Mouse (Mus musculus): ENCODE data around the gene Cdc42bpg.

The Cdc42bpg gene

DNA sequence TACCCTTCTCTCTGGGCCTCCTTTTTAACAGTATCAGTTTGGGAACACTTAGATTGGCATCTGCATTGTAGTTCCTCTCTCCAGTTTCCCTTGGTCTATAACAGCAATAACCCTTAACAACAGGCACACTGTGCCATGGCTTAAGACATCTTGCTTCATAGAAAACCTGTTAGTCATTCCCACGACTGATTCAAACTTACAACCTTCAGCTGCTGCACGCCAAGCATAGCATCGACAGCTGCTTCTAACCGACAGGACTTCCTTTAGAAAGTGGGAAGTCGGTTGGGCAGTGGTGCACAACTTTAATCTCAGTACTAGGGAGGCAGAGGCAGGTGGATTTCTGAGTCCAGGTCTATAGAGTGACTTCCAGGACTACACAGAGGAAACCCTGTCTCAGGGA is 24.9 kb downstream of the Cdc42bpg start:
- no peak for DNase-seq (ENCODE audit: low spot score)

DNA sequence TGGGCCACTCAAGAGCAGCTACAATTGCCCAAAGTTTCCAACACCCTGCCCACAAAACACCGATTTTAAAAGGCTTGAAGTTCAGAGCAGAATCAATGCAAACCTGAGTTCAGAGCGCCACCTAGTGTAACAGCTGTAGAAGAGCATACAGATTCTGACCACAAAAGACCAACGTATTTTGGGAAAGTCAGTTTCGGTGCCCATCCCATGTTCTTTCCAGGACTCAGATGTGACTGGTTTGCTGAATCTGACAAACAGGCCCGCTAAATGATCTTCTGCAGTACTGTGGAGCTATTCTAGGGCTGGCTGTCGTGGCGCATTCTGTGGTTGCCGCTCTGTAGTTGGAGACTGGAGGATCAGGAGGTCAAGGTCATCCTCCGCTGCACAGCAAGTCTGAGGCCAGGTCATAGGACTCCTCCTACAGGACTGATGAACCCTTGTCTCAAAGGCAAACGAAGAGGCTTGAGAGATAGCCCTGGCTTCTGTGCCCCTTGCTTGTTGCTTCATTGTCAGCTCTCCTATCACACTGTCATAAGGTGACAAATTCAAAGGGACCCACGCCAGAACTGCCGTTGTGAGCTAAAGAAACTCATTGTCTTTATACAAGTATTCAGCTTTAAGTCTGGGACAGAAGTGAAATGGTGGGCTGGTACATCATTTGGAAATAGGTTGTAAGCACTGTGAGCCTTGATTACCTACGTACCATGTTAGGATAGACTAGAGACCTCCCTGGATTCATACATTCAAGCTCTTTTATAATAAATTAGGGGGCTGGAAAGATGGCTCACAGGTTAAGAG is 25.7 kb downstream of the Cdc42bpg start:
- DNase-seq (ENCODE audit: low spot score): peak; percentile 64

DNA sequence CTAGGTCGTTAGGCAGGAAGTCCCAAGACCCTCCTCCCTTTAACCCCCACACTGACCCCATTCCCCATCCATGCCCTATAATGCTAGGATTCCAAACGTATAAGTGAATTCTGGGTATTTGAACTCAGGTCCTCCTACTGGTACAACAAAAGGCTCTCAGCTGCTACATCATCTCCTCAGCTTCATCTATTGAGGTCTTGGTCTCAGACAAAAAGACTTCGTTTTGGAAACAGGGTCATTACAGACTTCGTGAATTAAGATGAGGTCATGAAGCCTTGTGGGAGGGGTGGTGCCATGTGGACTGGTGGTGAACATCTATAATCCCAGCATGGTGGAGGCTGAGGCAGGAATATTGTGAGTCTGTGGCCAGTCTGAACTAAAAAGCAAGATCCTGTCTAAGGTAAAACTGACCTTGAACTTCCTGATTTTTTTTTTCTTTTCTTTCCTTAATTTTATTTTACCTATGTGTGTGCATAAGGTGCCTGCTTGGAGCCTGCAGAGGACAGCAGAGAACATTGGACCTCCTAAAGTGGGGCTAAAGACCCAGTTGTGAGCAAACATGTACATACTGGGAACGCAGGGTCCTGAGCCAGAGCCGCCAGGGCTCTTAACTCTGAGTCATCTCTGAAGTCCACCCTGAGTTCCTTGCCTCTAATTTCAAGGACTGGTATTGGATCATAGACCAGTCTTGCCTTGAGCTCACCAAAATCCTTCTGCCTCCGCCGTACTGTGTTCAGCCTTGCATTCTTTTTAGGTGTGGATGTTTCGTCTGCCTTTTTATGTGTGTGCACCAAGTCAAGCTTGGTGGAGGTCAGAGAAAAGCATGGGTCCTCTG is 27.7 kb downstream of the Cdc42bpg start:
- DNase-seq (ENCODE audit: low spot score): no peak

DNA sequence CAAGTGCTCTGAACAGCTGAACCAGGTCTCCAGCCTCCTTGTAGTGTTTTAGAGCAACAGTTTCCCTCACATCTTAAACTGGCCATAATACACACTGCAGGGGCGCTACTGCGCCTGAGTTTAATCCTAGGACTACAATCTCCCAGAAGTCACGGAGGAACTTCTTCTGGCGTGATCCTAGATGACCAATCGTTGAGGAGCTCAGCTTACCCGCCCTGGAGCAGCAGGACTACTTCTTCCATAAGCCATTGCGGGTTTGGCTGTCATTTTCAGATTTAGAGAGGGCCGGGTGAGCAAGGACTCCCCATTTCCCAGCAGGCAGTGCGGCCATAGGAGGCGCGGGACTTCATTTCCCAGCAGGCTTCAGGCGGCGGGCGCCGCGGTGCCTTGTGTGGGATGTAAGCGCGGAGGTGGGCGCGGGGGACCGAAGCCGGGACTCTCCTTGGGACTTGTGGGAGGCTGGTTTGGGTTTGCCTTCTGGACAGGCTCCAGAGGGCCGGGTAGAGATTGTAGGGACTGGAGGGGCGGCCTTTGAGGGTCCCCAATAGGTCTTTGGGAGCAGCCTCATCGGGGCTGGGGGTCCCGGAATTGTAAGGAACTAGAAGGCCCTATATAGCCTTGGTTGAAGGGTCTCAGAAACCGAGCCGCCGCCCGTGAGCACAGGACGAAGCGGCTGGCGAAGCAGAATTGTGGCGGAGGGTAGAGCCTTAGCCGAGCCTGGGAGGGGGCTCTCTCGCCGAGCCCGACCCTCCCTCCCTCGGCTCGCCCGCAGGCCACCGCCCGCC is 28.6 kb downstream of the Cdc42bpg start, which contains the start of gene Men1:
Gene Men1 (plus strand): TSS at position 307 of the 785 bp plus-strand sequence.
- peak; percentile 74 for DNase-seq (ENCODE audit: low spot score)

DNA sequence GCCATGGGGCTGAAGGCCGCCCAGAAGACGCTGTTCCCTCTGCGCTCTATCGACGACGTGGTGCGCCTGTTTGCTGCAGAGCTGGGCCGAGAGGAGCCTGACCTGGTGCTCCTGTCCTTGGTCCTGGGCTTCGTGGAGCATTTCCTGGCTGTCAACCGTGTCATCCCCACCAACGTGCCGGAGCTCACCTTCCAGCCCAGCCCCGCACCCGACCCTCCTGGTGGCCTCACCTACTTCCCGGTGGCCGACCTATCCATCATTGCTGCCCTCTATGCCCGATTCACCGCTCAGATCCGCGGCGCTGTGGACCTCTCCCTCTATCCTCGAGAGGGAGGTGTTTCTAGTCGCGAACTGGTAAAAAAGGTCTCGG is 29.2 kb downstream of the Cdc42bpg start:
- no peak for DNase-seq (ENCODE audit: low spot score)

DNA sequence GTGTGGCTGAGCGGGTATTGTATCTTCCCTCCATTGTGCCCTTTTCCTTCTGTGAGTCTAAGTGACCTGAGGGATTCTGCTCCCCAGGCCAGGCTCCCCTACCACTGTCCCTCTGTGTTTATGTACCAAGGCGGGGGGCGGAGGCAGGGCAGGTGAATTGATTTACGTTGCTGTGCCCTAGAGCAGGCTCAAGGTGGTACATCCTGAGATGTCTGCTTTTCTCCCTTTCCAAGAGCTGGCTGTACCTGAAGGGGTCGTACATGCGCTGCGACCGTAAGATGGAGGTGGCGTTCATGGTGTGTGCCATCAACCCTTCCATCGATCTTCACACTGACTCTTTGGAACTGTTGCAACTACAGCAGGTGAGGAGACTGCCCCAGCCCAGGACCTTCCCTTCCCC is 30.7 kb downstream of the Cdc42bpg start:
- no peak for DNase-seq (ENCODE audit: low spot score)

DNA sequence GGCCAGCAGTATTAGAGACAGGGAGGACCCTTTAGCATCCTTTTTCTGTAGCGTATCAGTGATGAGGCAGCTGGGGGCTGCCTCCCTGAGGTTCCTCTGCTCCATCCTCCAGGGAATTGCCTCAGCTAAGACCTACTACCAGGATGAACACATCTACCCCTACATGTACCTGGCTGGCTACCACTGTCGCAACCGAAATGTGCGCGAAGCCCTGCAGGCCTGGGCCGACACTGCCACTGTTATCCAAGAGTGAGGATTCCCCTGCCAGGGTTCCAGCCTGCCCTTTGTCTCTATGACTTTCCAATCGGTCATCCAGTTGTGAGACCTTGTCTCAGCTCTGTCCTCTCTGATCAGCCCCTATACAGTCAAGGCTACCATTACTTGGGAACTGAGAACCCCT is 31.9 kb downstream of the Cdc42bpg start:
- DNase-seq (ENCODE audit: low spot score): no peak

DNA sequence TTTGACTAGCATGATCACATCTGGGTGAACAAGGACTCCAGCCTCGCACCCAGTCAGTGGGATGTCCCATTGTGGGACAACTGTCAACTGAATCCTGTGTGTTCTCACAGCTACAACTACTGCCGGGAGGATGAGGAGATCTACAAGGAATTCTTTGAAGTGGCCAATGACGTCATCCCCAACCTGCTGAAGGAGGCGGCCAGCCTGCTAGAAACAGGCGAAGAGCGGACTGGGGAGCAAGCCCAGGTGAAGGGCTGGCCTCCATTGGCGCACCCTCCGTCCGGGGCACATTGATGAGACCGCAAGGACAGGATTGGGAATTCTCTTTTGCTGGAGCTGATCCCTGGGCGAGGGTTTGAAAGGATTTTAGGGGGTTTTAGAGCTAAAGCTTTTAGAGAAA is 32.5 kb downstream of the Cdc42bpg start:
- no peak for DNase-seq (ENCODE audit: low spot score)

DNA sequence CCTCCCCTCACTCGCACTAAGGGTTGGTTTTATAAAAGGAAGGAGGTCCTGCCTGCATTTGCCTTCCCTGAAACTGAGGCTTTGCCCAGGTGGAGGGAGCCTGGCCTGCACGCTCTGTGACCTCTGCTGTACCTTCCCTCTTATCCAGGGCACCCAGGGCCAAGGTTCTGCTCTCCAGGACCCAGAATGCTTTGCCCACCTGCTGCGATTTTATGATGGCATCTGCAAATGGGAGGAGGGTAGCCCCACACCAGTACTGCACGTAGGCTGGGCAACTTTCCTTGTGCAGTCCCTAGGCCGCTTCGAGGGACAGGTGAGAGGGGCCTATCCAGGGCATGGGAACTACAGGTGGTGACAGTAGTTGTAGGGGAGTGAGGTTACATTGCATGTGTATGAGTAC is 32.9 kb downstream of the Cdc42bpg start:
- no peak for DNase-seq (ENCODE audit: low spot score)

DNA sequence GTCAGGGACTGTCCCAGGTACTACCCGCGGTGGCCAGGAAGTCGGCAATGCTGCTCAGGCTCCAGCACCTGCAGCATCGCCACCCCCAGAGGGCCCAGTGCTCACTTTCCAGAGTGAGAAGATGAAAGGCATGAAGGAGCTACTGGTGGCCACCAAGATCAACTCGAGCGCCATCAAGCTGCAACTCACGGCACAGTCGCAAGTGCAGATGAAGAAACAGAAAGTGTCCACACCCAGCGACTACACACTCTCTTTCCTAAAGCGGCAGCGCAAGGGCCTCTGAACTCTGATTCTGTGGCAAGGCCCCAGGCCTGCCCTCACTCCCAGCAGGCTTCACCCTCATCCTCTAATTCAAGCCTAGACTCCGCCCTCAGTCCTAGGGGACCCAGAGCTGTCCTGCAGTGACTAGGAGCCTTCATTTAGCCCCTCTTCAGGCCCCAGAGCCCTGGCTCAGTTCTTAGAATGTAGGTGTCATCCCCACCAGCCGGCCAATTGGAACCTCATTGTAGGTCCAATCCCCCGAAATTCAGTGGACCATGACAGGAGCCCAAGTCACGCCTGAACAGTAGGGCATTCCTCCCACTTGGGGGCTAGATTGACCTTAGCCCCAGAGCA is 33.7 kb downstream of the Cdc42bpg start:
- DNase-seq (ENCODE audit: low spot score): no peak

DNA sequence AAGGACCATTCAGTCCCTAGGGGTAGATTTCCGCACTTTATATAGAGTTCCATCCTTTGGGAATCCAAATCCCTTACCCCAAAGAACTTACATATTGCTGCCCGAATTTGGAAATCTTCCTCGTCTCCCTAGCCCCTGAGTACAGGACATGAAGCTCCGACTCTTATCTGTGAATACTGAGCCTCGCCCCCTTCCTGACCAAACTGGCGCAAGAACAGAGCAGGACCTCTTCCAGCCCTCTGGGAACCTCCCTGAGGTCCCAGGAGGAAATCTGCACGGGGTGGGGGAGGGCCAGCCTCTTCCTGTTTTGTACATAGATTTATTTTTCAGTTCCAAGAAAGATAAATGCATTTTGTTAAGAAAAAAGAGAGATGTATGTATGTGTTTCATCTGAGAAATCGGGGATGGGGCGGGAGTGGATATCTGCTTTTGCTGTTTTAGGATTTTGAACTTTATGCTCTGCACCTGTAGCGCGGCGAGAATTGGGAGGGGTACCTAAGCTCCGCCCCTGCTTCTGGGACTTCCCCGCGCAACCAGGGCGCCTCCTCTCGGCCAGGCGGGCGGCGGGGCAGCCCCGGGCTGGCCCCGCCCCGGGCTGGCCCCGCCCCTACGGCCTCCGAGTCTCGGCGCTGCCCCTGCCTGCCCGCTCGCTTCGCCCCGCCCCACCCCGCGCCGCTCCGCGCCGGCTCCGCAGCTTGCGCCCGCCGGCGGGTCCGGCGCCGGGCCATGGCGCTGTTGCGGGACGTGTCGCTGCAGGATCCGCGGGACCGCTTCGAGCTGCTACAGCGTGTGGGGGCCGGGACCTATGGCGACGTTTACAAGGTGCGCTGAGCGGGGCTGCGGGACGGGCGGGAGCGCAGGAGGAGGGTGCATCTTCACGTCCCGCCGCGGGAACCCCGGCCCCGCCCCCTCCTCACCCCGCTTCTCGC is 34.5 kb downstream of the Cdc42bpg start, which contains the start of gene Map4k2:
Gene Map4k2 (plus strand): TSS at position 612 of the 929 bp plus-strand sequence.
- peak; percentile 88 for DNase-seq (ENCODE audit: low spot score)

DNA sequence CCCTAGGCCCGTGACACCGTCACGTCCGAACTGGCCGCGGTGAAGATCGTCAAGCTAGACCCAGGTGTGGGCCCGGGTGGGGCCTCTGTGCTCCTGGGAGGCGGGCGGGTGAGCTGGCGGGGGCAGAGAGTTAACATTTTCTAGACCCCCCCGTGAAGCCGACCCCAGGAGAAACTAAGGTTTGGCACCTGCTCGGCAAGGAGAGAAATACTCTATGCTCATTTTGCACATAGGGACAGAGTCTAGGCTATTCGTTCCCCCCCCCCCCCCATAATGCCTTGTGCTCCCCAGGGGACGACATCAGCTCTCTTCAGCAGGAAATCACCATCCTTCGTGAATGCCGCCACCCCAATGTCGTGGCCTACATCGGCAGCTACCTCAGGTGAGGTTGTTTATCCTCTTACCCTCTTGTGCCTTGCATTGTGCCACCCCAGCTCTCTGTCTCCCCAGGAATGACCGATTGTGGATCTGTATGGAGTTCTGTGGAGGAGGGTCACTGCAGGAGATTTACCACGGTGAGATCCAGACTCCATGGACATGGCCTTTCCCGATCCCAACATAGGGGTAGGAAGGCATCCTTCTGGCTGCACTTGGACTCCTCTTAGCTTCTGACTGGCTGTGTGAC is 35.3 kb downstream of the Cdc42bpg start:
- DNase-seq (ENCODE audit: low spot score): no peak

DNA sequence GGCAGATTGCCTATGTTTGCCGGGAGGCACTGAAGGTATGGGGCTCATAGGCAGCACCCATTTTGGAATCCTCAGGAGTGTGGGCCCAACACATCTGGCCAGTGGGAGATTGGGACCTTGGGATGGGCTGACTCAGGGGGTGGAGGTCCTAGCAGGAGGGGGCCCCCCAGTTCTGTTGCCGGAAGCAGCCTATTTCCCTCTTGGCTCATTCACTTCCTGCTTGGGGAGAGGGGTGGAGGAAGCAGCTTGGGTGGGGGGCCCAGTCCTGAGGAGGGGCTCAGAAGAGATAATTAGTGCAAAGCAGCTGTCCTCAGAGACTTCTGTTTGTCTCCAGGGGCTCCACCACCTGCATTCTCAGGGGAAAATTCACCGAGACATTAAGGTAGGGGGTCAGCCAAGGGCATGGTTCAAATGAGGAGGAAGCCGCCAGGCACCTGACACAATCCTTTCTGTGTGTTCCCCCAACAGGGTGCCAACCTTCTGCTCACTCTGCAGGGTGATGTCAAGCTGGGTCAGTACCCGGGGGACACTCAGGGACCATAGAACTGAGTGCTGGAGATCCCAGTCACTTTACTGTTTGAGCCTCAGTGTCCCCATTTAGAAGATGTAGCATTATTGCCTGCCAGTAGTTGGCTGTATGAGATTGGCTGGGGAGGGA is 36.1 kb downstream of the Cdc42bpg start:
- no peak for DNase-seq (ENCODE audit: low spot score)

DNA sequence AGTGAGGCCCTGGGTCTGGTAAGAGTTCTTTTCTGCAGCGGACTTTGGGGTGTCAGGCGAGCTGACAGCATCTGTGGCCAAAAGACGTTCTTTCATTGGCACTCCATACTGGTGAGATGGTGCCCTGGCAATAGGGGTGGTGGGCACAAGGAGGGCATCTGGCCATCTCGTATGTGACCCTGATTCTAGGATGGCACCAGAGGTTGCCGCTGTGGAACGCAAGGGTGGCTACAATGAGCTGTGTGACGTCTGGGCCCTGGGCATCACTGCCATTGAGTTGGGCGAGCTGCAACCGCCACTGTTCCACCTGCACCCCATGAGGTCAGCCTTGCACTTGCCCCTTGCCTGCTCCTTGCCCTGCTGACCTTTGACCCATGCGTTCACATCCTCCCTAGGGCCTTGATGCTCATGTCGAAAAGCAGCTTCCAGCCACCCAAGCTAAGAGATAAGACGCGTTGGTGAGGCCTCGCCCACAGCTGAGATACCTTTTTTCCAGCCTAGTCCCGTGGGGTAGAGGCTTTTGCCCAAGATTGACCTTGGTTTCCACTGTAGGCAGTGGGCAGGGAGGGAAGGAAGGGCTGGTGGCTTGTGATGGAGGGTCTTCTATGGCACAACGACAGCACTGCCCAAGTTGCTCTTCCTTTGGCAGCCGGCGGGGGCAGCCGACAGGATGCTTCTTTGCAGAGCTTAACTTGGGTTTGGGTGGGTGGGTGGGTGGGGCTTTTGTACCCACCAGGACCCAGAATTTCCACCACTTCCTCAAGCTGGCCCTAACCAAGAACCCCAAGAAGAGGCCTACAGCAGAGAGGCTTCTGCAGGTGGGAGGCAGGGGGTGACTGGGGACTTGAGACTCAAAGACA is 37.0 kb downstream of the Cdc42bpg start:
- DNase-seq (ENCODE audit: low spot score): no peak

DNA sequence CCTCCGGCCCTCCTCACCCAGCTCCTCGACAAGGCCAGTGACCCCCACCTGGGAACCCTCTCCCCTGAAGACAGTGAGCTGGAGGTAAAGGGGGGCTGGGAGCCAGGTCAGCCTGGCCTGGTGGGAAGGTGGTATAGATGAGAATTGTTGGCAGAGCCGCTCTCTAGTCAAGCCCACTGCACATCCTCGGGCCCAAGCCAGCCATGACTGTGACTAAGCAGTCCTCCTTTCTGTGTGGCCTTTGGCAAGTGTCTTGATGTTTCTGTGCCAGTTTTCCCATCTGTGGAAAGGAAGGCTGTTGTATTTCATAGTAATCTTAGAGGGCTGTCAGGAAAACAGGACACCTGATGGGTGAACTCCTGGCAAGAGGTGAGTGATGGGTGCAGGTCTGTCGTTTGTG is 37.7 kb downstream of the Cdc42bpg start:
- no peak for DNase-seq (ENCODE audit: low spot score)

DNA sequence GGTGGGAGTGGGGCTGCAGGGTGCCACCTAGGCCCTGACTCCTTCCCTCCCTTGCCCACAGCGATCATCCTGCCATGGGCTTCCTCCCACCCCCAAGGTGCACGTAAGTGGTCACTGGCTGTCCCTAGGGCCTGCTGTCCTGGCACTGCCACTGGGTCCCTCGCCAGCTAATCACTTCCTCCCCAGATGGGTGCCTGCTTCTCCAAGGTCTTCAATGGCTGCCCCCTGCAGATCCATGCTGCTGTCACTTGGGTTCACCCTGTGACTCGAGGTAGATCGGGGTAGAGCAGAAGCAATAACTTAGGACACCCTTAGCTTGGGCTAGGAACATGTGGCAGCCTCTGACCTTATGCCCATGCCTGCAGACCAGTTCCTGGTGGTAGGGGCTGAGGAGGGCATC is 39.8 kb downstream of the Cdc42bpg start:
- no peak for DNase-seq (ENCODE audit: low spot score)

DNA sequence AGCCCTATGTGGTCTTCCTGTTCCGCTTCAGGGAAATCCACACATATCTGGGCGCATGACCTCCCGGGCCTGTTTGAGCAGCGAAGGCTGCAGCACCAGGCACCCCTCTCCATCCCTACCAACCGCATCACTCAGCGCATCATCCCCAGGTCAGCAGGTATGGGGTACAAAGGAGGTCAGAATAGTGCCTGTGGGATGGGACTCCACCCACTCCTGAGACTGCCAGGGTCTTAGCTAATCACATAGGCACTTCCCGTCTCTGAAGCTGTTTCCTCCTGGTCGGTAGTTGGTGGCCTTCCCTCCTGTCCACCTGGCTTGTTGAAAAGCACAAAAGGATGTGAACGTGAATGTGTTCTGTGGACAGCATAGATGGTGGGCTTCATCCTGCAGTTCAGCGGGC is 40.4 kb downstream of the Cdc42bpg start:
- no peak for DNase-seq (ENCODE audit: low spot score)

DNA sequence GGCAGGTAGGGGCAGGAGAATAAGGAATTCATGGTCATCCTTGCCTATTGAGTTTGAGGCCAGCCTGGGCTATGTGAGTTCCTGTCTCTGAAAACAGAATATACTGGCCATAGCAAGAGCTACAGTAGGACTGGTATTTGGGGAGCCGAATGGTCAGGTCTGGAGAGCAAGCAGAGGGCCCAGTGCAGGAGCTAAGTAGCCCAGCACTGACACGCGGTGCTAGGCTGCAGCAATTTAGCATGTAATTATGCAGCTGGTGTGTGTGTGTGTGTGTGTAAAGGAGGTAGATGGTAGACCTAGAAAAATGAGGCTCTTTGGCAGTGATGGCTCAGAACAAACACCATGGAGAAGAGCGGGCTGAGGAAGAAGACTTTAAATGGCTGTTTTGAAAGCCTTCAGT is 41.4 kb downstream of the Cdc42bpg start:
- no peak for DNase-seq (ENCODE audit: low spot score)

DNA sequence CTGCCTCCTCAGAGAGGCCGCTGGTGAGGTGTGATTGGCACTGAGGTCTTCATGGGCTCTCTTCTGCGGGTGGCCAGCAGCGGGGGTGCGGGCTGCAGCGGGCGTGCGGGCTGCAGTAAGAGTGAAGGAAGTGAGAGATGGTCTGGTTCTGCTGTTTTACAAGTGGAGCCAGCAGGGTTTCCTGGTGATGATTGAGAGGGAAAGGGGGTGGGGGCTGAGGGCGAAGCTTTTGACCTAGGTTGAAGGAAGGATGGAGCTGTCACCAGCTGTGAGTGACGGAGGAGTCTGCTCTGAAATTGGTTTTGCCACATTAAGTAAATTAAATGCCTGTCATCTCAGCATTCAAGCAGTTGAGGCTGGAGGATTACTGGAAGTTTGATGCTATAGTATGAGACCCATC is 42.5 kb downstream of the Cdc42bpg start:
- DNase-seq (ENCODE audit: low spot score): no peak

Data from urinary bladder, postnatal 25 days (tissue).